Mouse (Mus musculus) intestine, embryonic 14.5 days (tissue): ENCODE measurements around the gene Clec1b. TPM values are rescaled to one million over a fixed set of nuclear protein-coding genes. Genes with fewer than 3 reads are reported as not detected.
A peak's percentile ranks its signal among the peaks of the same experiment; 100 is the strongest.

Experiments
- ATAC-seq: fragments of 200-750 bp; cut with Nextera tagmentation; replicated peaks from 2 replicates; pipeline ENCODE4 v1.8.0; 2017; ENCODE audit warnings: low read depth, moderate number of reproducible peaks, moderate TSS enrichment, moderate library complexity; ENCODE audit not compliant: low FRiP score, low TSS enrichment
- DNase-seq: peaks from one replicate; pipeline ENCODE4 v3.0.0-alpha.2; 2018; ENCODE audit warnings: low spot score
- H3K27ac ChIP-seq: fragments of 300-500 bp; sonication (generic); 2 replicates; pipeline ENCODE4 v1.5.1; 2014; ENCODE audit warnings: low read depth, mild to moderate bottlenecking, control low read depth
- H3K27me3 ChIP-seq: fragments of 300-500 bp; sonication (generic); replicated peaks from 2 replicates; pipeline ENCODE4 v1.6.1; 2014; ENCODE audit warnings: low read length, control low read depth; ENCODE audit not compliant: control insufficient read depth, insufficient read depth
- H3K36me3 ChIP-seq: fragments of 300-500 bp; sonication (generic); 2 replicates; pipeline ENCODE4 v1.6.1; 2014; ENCODE audit warnings: low read length, control low read depth; ENCODE audit not compliant: control insufficient read depth, insufficient read depth
- H3K4me1 ChIP-seq: fragments of 300-500 bp; sonication (generic); replicated peaks from 2 replicates; pipeline ENCODE4 v1.6.1; 2014; ENCODE audit warnings: low read length, control low read depth, mixed read lengths; ENCODE audit not compliant: control insufficient read depth, insufficient read depth
- H3K4me2 ChIP-seq: fragments of 300-500 bp; sonication (generic); 2 replicates; pipeline ENCODE4 v1.6.1; 2014; ENCODE audit warnings: low read length
- H3K4me3 ChIP-seq: fragments of 300-500 bp; sonication (generic); 2 replicates; pipeline ENCODE4 v1.5.1; 2014; ENCODE audit warnings: low read depth, low read length, control low read depth, mixed read lengths
- H3K9ac ChIP-seq: fragments of 300-500 bp; sonication (generic); 2 replicates; pipeline ENCODE4 v1.6.1; 2014; ENCODE audit warnings: mild to moderate bottlenecking, low read length
- H3K9me3 ChIP-seq: fragments of 300-500 bp; sonication (generic); 2 replicates; pipeline ENCODE4 v1.6.1; 2016; ENCODE audit warnings: low read length, control low read depth; ENCODE audit not compliant: control insufficient read depth
- WGBS: fragments of 180-500 bp; shearing (Covaris S2); extraction: QIAGEN DNeasy Blood & Tissue Kit; methylation state at CpG from one replicate; pipeline ENCODE4 v1.1.7; 2014; 5-methylcytosine and 5-hydroxymethylcytosine counted together
- polyA plus RNA-seq: library from polyadenylated mRNA; unstranded; fragments of >200 nt; fragmentation: Nextera tagmentation; extraction: Ambion mirVana; gene quantifications from 2 replicates; pipeline ENCODE4 v1.2.1, GENCODE M21; 2014

The Clec1b gene
- polyA plus RNA-seq, 1 experiment from 2014 or later: 1.7 TPM

DNA sequence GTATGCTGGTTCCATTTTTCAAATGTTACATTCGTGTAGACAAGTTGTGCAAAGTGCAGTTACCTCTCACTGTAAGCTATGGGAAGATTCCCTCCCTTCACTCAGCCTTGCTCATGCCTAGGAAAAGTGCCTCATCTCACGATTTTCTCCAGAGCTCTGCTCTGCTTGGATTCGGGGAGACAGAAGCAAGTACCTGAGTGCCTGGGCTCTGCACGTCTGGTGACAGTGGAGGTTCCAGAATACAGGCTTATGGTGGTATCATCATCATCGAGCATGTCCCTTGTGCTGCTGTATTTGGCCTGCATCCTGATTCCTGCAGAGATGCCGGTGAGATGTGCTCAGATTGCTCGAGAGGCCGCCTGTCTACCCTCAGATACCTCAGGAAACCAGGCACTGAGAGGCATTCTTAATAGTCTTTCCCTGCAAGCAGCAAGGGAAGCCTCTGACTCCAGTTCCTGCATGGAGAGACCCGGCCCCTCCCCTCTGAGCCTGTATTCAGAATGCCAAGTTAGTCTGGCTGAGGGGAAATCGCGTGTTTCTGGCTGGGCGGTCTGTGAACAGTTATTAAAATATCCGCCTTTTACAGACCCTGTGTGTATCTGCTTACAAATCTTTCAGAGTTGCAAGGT lies 54.4 kb downstream of the Clec1b start, which contains the start of gene Clec1a:
TSS of gene Clec1a (minus strand) at position 590 of the 629 bp plus-strand sequence.
- Histone ChIP-seq H3K27ac (no peak within 1 kb of the TSS), H3K9me3 (no peaks in the 10 kb centered on the region), H3K4me1 (no peaks in the 10 kb centered on the region), H3K4me3 (no peak within 1 kb of the TSS), H3K4me2 (0 out of 2 replicates have a peak within 1 kb of the TSS, but pooled peaks have one; percentile 6), H3K9ac (no peak within 1 kb of the TSS), H3K36me3 (no peaks in the 10 kb centered on the region), H3K27me3 (no peaks in the 10 kb centered on the region)
- no peak for DNase-seq
- 51% methylated on average over 13 of the region's 13 CpGs for WGBS
- ATAC-seq: no peak

Other genes with a start within 250 kb of the Clec1b start
- gene Clec2d, start 216.7 kb upstream of the Clec1b start, polyA plus RNA-seq: 0.43 and 0.89 TPM in 2 replicates
- gene Cd69, start 121.9 kb upstream of the Clec1b start, polyA plus RNA-seq: 0.51 TPM in 1 of 2 replicates, not detected in the other
- gene 4922502D21Rik, start 65.5 kb upstream of the Clec1b start, polyA plus RNA-seq: not detected in 2 replicates
- 0.90 and 1.0 TPM in 2 replicates for gene Clec12a, start 54.6 kb upstream of the Clec1b start, polyA plus RNA-seq
- not detected in 2 replicates for gene Clec12b, start 11.4 kb upstream of the Clec1b start, polyA plus RNA-seq
- gene Clec9a, start 11.6 kb downstream of the Clec1b start, polyA plus RNA-seq: 0.24 TPM in 2 replicates
- gene Clec1a, start 54.7 kb downstream of the Clec1b start, polyA plus RNA-seq: 3.4 and 4.5 TPM in 2 replicates
- gene Olr1, start 109.9 kb downstream of the Clec1b start, polyA plus RNA-seq: 0.16 TPM in 1 of 2 replicates, not detected in the other
- gene Tmem52b, start 115.3 kb downstream of the Clec1b start, polyA plus RNA-seq: 0.23 TPM in 2 replicates
- 15.8 and 16.5 TPM in 2 replicates for gene Gabarapl1, start 135.9 kb downstream of the Clec1b start, polyA plus RNA-seq
- gene Klre1, start 180.6 kb downstream of the Clec1b start, polyA plus RNA-seq: not detected in 2 replicates
- 0.69 and 0.97 TPM in 2 replicates for gene Klrd1, start 194.5 kb downstream of the Clec1b start, polyA plus RNA-seq
- gene Klrk1, start 226.6 kb downstream of the Clec1b start, polyA plus RNA-seq: 0.19 and 0.43 TPM in 2 replicates
- gene Klrc3, start 246.0 kb downstream of the Clec1b start, polyA plus RNA-seq: not detected in 2 replicates